Mouse (Mus musculus) left cerebral cortex, adult 11 months (tissue): ENCODE measurements around the gene Mrpl10.

Experiments
- DNase-seq: peaks from one replicate; pipeline ENCODE4 v3.0.0; 2022; ENCODE audit warnings: low spot score

Gene Mrpl10

DNA sequence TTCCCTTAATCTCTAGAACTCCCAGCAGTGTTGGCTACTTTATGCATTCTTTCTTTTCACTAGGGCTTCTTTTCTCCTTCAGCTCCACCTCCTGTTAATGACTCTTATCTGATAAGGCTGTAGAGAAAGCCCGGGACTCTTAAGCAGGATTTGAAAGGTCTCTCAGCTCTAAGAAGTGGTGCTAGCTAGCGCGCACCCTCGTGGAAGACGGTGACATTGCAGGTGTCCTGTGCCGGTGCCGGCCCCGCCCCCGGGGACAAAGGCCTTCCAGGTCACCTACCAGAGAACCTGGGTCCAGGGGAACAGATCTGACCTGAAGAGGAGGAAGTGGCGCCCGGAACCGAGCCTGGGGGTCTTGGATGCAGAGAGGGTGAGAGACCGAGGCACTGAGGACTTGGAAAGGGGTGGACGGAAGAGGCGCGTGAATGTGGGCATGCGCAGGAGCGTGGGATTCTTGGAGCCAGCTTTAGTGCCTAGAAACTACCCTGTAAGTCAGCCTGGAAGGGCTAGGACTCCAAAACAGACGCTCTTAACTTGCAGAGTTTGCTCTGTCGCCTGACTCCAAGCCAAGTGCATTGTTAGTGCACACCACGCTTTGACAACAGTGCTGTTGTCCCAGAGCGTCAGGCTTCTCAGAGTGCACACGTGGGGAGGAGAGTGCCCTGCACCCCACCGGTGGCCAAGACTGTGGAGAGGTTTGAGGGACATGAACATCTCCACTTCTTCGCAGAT, 11.5 kb upstream of the Mrpl10 start, which contains the start of gene Scrn2:
Gene Scrn2 (plus strand): TSS at position 253 of the 732 bp plus-strand sequence.
- peak; percentile 51 for DNase-seq

DNA sequence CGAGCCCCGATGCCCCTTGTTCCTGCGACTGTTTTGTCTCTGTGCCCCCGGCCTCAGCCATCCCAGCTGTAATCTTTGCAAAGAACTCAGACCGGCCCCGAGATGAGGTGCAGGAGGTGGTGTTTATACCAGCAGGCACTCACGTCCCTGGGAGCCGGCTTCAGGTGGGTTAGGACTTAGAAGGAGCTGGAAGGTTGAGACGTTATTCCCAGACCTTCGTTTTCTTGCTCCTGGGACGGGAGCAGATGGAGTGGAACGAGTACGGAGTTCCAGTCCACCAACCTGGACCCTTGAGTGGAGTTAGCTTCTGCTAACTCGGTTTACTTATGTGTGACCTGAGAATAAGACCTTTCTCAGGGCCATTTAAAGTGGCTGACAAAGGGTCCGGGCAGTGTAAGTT, 10.9 kb upstream of the Mrpl10 start:
- DNase-seq, result no peak

DNA sequence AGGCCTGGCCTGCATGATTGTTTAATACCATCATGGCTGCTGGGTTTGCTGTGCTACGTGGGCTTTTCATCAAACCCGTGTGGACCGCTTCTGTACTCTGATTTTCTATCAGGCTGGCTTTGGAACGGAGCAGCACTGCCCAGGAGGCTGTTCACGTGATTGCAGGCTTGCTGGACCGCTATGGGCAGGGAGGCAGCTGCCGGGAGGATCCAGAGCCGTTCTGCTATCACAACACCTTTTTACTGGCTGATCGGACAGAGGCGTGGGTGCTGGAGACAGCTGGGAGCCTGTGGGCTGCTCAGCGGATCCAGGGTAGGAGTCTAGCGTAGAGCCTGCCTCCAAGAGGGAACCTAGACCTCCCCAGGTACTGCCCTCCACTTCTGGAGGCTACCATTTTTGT, 9.4 kb upstream of the Mrpl10 start:
- no peak for DNase-seq

DNA sequence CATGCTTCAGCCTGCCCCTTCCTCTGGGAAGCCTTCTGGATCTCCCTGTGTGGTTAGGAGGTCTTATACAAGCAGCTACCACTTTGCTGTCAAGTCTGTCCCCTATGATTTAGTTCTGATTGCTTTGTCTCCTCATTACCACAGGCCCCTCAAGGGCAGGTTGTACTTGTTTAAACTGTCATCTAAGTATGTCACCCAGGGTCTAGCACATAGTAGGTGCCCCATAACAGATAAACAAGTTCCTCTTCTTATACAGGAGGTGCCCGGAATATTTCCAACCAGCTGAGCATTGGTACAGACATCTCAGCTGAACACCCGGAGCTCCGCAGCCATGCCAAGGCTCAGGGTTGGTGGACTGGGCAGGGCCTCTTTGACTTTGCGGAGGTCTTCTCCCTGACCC, 8.9 kb upstream of the Mrpl10 start:
- DNase-seq, result no peak

DNA sequence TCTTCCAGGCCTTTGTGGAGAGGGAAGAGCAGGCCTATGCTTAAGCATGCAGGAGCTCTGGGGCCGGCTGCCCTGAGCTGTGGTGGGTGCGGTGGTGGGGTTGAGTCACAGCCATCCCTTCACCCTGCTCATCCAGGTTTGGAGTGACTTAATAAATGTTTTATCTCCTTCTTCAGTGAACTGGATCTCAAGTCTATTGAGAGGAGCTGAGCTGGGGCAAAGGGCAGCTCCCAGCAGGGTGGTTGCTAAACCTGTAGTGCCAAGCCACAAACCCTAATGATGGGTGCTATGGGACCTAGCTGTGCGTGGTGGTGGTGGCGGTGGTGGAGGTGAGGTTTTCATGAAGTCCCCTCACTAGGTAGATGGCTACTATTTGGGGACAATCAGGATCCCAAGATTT, 7.6 kb upstream of the Mrpl10 start:
- DNase-seq, result no peak

DNA sequence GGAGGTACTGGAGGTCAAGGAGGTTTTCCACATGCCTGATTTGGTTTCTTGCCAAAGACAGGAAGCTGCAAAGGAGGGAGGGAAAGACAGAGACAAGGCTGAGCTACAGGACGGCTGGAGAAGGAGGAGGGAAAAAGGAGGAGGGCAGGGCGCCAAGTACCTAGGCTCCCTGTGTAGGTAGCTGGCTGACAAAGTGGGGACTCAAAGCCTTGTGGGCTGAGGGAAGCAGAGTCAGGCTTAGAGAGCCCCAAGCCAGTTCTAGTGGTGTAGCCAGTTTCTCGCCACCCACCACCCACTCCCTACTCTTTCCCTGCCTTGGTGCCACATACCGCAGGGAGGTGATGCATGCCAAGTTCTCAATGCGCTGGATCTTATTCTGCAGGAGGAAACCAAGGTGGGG, 5.2 kb upstream of the Mrpl10 start:
- no peak for DNase-seq

DNA sequence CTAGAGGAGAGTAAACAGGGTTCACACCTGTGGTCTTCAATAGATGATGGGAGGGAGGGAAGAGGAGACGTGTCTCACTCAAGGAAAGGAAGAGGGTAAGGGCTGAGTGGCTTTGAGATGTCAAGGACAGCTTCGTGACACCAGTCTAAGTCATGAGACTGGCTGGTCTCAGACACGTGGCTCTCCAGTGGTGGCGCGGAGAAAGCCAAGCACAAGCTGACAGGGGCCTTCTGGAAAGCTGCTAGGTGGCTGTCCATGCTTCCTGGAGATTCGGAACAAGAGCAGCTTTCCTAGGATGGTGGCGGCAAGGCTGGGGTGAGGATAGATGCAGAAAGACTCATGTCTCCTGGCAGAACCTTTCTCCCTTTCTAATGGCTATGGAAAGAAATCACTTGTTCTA, 2.5 kb upstream of the Mrpl10 start:
- no peak for DNase-seq

DNA sequence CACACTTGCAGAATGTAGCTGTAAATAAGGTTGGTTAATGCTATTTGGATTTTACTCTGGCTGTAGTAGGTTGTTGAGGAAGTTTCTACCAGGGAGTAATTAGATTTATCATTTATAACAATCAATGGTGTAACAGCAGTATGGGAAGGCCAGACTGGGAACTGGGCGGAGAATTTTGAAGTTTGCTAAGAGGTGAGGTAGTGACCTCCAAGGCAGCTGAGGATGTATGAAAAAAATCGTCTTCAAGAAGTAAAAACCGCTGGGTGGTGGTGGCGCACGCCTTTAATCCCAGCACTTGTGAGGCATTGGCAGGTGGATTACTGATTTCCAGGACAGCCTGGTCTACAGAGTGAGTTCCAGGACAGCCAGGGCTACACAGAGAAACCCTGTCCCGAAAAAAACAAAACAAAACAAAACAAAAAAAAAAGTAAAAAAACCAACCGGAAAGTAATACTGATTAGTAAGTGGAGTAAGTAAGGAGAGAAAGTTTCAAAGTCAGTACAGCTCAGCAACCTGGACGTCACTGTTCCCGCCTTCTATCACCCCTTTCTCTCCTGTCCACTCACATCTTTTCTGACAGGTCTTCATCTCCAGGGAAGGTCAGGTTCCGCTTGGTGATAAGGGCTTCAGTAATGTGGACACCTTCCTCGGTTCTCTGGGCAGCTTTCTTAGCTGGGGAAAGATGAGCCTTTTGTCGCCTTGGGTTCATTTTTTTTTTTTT, 899 bp upstream of the Mrpl10 start:
- no peak for DNase-seq

DNA sequence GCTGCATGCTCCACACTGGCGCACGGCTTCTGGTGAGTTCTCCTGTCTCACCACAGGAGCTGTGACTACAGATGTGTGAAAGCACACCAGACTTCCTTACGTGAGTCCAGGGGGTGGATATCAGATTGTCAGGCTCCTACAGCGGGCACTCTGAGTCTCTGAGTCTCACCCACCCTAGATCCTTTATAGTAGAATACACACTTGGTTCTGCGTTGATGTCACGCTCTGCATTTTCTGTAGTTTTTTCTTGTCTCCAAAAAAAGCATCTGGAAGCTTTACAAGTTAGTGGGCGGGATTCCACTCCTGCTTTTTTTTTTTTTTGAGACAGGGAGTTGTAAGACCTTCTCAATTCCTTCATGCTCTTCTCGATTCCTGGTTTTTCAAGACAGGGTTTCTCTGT, 3.5 kb downstream of the Mrpl10 start:
- DNase-seq, result no peak

DNA sequence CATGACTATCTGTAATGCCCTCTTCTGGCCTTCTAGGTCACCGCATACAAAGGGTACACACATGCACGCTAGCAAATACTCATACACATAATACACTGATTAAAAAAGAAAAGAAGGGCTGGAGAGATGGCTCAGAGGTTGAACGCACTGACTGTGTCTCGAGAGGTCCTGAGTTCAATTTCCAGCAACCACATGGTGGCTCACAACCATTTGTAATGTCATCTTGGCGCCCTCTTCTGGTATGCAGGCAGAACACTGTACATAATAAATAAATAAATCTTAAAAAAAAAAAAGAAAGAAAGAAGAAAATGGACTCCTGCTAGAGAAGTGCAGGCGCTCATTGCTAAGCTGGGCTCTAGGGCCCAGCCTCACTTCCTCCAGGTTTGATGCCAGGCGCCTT, 4.5 kb downstream of the Mrpl10 start:
- DNase-seq, result no peak

DNA sequence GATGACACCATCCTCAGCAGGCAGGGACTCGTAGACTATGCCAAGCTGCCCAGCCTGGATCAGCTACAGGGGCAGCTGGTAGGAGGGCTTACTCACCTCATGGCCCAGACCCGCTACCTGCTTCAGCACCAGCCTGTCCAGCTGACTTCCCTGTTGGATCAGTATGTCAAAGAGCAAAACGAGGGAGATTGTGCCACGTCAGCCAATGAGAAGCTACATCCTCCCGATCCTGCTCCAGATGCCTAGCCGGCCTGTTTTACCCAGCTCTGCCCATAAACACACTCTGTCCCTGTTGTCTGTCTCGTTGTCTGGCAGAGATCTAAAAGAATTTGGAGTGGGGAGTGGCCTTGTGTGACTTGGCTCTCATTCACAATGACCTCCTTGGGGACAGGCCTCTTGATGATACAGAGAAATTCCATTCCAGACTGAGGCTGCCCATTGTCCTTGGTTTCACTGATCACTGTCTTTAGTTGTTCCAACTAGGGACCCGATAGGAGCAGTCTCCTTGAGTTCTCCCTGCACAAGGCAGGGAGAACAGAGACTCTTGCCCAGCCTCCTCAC, 6.8 kb downstream of the Mrpl10 start:
- no peak for DNase-seq

DNA sequence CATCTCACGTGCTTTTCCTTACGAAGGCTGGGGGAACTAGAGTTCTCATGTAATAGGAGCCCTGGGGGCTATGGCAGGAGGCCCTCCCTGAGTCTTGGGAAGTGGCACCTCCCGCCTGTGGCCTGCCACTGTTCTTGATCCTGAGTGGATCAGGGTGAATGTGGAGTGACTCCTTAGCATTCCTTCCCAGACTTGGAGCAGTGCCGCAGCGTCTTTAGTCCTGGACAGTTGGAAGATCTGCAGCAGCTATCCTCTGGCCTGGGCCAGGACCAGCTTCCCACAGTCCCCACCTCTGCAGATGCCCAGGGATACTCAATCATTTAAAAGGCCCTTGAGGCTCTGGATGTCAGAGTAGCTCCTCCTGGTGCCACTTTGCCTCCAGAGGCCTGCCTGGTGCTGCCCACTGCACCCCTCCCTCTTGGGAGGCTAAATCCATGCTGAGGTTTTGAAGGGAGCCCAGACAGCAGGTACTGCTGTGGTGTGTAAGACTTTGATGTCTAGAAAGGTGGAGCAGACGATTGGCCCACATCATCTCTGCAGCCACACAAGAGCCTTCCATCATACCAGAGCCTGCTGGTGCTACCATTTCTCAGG, 8.2 kb downstream of the Mrpl10 start:
- DNase-seq, result no peak

DNA sequence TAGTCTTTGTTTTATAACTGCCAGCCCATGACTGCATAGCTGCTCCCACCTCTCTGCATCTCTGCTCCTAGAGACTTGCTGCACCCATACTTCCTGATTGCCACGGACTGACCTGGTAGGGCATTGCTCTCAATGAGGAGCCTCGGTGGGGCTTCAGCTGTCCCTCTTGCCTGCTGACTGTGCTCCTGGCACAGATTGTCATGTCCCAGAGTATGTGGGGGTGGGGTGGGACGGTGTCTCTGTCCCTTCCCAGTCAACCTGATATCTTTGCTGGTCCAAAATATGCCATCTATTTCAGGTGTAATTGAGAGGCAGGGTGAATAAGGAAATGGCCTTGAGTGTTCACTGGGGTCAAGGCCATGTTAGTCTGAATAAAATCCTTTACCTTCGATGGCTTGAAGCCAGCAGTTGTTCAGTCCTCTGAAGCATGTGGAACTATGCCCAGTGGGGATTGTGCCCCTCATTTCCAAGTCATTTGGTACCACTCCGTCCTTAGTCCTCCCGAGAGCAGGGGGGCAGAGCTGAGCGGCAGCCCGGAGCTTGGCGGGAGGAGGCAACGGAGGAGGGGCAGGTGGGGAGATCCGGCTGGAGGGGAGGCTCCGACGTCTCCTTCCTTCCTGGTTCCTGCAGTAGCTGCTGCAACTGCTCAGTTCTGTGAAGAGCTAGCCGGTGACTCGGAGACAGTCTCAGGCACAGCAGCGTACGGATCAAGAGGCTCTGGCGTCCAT, 9.0 kb downstream of the Mrpl10 start, which contains the start of gene Osbpl7:
Gene Osbpl7 (plus strand): TSS at position 413 of the 728 bp plus-strand sequence.
- DNase-seq, result no peak

DNA sequence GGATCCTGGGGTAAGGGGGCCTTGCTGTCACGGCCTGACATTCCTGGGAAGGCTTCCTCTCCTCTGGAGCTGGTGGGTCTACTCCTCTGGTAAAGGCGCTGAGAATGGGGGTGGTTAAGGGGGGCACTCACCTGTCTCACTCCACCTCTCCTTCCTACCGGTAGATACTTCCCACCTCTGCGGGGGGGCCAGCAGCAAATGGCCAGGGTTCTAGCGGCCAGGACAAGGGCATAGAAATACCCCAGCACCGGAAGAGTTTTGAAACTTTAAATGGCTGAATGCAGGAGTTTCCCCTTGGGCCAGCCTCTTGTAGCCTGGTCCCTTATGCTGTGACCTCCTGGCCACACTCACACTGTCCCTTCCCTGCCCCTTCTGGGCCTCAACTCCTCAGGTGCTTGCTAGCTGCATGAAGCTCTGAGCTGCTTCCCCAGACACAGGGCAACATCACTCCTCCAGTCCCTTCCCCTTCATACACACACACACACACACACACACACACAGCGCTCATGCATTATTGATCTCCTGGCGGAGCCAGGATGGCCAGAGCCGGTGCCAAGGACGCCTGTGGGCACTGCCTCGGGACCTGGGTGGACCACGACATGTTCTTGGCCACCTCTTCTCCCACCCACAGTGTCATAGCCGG, 9.7 kb downstream of the Mrpl10 start:
- no peak for DNase-seq

DNA sequence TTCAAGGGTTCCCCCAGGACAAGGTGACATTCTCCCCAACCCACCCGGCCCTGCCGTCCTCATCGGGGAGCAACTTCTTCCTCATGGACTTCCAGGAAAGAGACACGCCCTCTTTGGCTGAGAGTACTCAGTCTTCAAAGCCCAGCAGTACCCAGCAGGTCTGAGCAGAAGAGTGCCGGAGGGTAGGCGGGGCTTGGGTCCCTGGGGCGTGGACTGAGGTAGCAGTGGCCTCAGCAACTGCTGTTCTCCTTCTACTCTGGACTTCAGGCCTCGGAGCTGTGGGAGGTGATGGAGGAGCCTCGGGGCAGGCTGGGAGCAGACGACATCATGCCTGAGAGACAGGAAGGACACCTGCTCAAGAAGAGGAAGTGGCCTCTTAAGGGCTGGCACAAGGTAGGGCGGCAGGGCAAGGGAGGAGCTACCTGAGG, 10.9 kb downstream of the Mrpl10 start:
- no peak for DNase-seq

DNA sequence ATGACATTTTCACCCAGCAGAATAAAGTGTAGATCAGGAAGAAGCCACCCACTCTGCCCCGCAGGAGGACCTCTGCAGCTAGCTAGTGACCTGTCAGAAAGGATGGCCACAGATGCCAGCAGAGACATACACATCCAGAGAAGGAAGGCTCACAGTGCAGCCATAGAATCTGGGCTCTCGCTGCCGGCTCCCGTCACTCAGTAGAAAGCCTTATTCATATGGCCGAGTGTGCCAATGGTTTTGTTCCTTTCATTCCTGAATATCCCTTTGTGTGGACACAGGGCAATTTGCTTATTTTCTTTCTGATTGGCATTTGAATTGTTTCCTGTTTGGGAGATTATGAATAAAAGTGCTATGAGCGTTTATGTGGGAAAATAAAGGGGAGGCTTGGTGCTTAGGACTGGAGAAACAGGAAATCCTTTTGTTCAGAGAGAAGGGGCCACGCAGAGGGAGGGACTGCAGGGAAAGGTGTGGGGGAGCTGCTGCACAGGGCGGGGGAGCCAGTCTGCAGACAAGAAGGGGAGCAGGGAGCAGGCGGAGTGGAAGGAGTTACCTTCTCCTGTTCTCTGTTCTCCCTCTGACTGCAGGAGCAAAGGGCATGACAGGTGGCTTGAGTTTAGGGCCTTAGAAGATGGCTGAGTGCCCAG, 22.0 kb downstream of the Mrpl10 start:
- no peak for DNase-seq

DNA sequence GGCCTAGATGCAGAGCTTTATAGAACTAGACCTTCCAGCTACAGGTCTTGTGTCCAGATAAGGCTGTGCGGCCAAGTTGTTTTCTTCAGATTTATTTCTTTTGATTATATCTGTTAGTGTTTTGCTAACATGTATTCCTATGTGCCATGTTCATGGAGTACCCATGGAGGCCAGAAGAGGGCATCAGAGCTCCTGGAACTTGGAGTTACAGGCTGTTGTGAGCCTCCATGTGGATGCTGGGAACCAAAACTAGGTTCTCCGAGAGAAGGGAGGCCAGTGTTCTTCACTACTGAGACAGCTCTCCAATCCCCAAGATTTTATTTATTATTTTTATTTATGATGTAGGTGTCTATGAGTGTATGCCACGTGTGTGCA, 22.5 kb downstream of the Mrpl10 start:
- no peak for DNase-seq

DNA sequence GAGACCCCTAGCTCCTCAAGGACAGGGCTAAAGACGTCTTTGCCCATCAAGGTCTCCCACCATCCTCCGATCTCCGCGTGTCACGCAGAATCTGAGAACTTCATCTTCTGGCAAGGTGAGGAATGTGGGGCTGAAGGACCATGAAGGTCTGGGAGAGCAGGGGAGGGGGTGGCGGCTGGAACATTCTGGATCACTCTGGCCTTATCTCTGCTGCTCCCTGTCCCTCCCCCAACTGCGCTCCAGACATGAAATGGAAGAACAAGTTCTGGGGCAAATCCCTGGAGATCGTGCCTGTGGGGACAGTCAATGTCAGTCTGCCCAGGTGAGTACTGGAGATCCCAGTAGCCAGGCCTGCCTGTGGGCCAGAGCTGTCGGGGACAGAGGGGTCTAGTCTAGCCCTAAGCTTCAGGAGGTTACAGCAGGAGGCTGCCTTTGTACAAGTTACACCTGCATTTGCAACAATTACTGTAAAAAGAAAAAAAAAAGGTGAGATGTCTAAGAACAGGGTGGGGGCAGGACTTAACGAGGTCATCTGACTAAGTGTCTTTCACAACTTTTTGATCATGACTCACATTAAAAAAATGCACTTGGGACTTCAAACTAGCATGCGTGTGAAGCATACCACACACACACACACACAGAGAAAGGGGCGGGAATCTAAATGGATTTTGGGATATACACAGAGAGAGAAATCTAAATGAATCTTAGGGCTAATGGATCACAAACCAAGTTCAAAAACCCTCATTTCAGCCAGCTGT, 24.4 kb downstream of the Mrpl10 start:
- no peak for DNase-seq

DNA sequence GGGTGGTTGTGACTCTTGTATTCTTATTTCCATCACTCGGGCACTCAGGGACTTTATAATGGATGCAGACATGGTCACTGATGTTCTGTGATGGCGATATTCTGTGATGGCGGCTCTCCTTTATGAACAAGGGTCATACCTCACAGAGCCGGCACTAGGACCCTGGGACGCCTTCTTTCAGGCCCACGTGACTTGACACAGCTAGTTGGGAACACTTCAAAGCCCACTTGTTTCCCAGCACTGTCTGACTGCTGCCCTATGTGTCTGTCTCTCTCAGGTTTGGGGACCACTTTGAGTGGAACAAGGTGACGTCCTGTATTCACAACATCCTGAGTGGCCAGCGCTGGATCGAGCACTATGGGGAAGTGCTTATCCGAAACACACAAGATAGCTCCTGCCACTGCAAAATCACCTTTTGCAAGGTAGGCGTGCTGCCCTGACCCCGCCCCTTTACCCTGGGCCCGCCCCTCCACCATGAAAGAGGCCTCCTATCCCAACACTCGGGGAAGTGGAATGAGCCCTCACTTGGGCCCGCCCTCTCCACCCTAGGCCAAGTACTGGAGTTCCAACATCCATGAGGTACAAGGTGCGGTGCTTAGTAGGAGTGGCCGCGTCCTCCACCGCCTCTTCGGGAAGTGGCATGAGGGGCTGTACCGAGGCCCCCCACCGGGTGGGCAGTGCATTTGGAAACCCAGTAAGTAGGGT, 25.4 kb downstream of the Mrpl10 start:
- no peak for DNase-seq

DNA sequence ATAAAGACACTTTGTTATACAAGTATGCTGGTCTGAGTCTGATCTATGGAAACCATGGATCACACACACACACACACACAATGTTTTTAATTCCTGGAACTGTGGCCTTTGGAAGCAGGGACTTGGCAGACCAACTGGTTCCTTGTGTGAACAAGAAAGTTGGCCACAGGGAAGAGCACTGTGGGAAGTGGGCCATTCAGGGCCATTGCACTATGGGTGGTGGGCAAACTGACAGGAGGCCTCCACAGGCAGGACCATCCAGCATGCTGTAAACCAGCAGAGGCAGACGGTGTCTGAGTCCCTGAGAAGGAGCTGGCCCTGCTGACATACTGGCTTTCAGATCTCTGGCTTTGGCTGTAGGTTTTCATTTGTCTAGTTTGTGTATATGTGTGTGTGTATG, 28.0 kb downstream of the Mrpl10 start:
- no peak for DNase-seq
